Mouse (Mus musculus) liver, embryonic 14.5 days (tissue): Measurements from ENCODE around the gene Cct8l1.

ENCODE experiments used
- CTCF ChIP-seq: IDR thresholded peaks from 2 replicates; pipeline ENCODE4 v1.5.1; 2016; ENCODE audit warnings: antibody characterized with exemption, low read depth, control low read depth
- EP300 ChIP-seq: IDR thresholded peaks from 2 replicates; pipeline ENCODE4 v1.6.1; 2016; ENCODE audit warnings: antibody characterized with exemption, low read depth

DNA sequence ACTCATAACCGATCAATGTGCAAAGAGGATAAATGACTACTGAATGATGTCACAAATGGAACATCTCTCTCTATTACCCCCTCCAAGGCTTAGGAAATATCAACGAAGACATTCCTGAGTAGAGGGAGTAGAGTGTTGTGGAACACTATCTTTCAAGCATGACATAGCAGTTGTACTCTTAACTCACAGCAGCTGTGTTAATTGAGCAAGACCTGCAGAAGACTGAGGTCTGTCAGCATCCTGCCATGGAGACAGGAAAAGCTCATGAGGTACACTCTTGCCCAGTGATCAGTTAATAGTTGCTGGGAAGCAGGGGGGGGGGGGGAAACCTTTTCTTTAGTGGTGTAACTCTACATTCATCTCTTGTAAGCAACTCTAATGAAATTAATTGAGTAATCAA is 40.1 kb upstream of the Cct8l1 start:
- TF ChIP-seq CTCF (no peak), EP300 (no peak)
